Mouse (Mus musculus): ENCODE data around the gene Sirt4. TPM values are rescaled to one million over a fixed set of nuclear protein-coding genes. Genes with fewer than 3 reads are reported as not detected.
A peak's percentile ranks its signal among the peaks of the same experiment; 100 is the strongest.

Gene Sirt4
- total and polyA plus RNA-seq, 2 experiments from 2014 or later = 25.6 to 27.0 TPM

GRCm38 (mm10) chr5:115491076-115491475 lies 6.6 kb upstream of the Sirt4 start:
- peak; percentile 40; the same call in 1 of the 2 replicates for TF ChIP-seq CTCF (IDR thresholded peaks at IDR 0.05)
- H3K4me1 ChIP-seq (ENCODE audit: insufficient read depth, low read length) = peaks cover 6% of the 10 kb centered on the region; the same call in 1 of the 2 replicates
- H3K4me3 ChIP-seq (ENCODE audit: low read depth, low read length) = no peak overlapping the region
- 0 out of 2 replicates have a peak overlapping the region, but pooled peaks have one; percentile 65 for H3K4me2 ChIP-seq (ENCODE audit: low read depth, low read length, poor library complexity, severe bottlenecking)
- H3K36me3 ChIP-seq (ENCODE audit: insufficient read depth, low read length) = no peaks in the 10 kb centered on the region
- no peaks in the 10 kb centered on the region for H3K27me3 ChIP-seq (ENCODE audit: insufficient read depth, low read length)
- H3K9ac ChIP-seq (replicated peaks; ENCODE audit: low read length, poor library complexity, severe bottlenecking) = no peak overlapping the region
- ATAC-seq (ENCODE audit: low FRiP score) (no peak), DNase-seq (ENCODE audit: low spot score) (no peak)
- H3K27ac ChIP-seq (ENCODE audit: low read depth, low read length) = no peak overlapping the region
- H3K9me3 ChIP-seq (ENCODE audit: low read length) = no peaks in the 10 kb centered on the region
- WGBS = 34% methylated on average over 5 of the region's 5 CpGs

- H3K27me3 ChIP-seq (ENCODE audit: insufficient read depth, low read length) = no peaks in the 10 kb centered on the region
Measured at GRCm38 (mm10) chr5:115490638-115491000, 6.1 kb upstream of the Sirt4 start.

GRCm38 (mm10) chr5:115489699-115490637 lies 5.4 kb upstream of the Sirt4 start:
- peak overlapping the region; percentile 89 for H3K9ac ChIP-seq (replicated peaks; ENCODE audit: low read length, poor library complexity, severe bottlenecking)
- DNase-seq (ENCODE audit: low spot score) (peak; percentile 94), ATAC-seq (ENCODE audit: low FRiP score) (peak; percentile 88)
- peak overlapping the region; percentile 65 for H3K4me2 ChIP-seq (ENCODE audit: low read depth, low read length, poor library complexity, severe bottlenecking)
- under 1% methylated on average over 50 of the region's 50 CpGs for WGBS
- no peaks in the 10 kb centered on the region for H3K27me3 ChIP-seq (ENCODE audit: insufficient read depth, low read length)
- TF ChIP-seq CTCF (IDR thresholded peaks at IDR 0.05) = no peak
- no peaks in the 10 kb centered on the region for H3K36me3 ChIP-seq (ENCODE audit: insufficient read depth, low read length)
- H3K4me1 ChIP-seq (ENCODE audit: insufficient read depth, low read length) = peaks cover 6% of the 10 kb centered on the region; the same call in 1 of the 2 replicates
- H3K9me3 ChIP-seq (ENCODE audit: low read length) = no peaks in the 10 kb centered on the region
- H3K27ac ChIP-seq (ENCODE audit: low read depth, low read length) = peak overlapping the region; percentile 100
- peak overlapping the region; percentile 40 for H3K4me3 ChIP-seq (ENCODE audit: low read depth, low read length)

More at GRCm38 (mm10) chr5:115490638-115491000, 6.1 kb upstream of the Sirt4 start:
- Histone ChIP-seq H3K4me3 (ENCODE audit: low read depth, low read length) (no peak overlapping the region), H3K9me3 (ENCODE audit: low read length) (no peaks in the 10 kb centered on the region), H3K27ac (ENCODE audit: low read depth, low read length) (0 out of 2 replicates have a peak overlapping the region, but pooled peaks have one; percentile 43), H3K4me2 (ENCODE audit: low read depth, low read length, poor library complexity, severe bottlenecking) (peak overlapping the region; percentile 65), H3K36me3 (ENCODE audit: insufficient read depth, low read length) (no peaks in the 10 kb centered on the region), H3K4me1 (ENCODE audit: insufficient read depth, low read length) (peaks cover 6% of the 10 kb centered on the region; the same call in 1 of the 2 replicates), H3K9ac (replicated peaks; ENCODE audit: low read length, poor library complexity, severe bottlenecking) (no peak overlapping the region)
- DNase-seq (ENCODE audit: low spot score) (no peak), ATAC-seq (ENCODE audit: low FRiP score) (no peak)
- TF ChIP-seq CTCF (IDR thresholded peaks at IDR 0.05) = no peak
- 15% methylated on average over 8 of the region's 8 CpGs for WGBS

GRCm38 (mm10) chr5:115488841-115489698 lies 4.5 kb upstream of the Sirt4 start:
- no peak for TF ChIP-seq CTCF (IDR thresholded peaks at IDR 0.05)
- Histone ChIP-seq H3K27me3 (ENCODE audit: insufficient read depth, low read length) (no peaks in the 10 kb centered on the region), H3K9ac (replicated peaks; ENCODE audit: low read length, poor library complexity, severe bottlenecking) (peak overlapping the region; percentile 89), H3K4me1 (ENCODE audit: insufficient read depth, low read length) (peaks cover 6% of the 10 kb centered on the region; the same call in 1 of the 2 replicates), H3K36me3 (ENCODE audit: insufficient read depth, low read length) (no peaks in the 10 kb centered on the region), H3K27ac (ENCODE audit: low read depth, low read length) (peak overlapping the region; percentile 100), H3K4me3 (ENCODE audit: low read depth, low read length) (peak overlapping the region; percentile 40), H3K4me2 (ENCODE audit: low read depth, low read length, poor library complexity, severe bottlenecking) (peak overlapping the region; percentile 65), H3K9me3 (ENCODE audit: low read length) (no peaks in the 10 kb centered on the region)
- WGBS = under 1% methylated on average over 39 of the region's 39 CpGs
- peak; percentile 92 for DNase-seq (ENCODE audit: low spot score)
- ATAC-seq (ENCODE audit: low FRiP score) = peak; percentile 80

GRCm38 (mm10) chr5:115487942-115488580 lies 3.5 kb upstream of the Sirt4 start:
- DNase-seq (ENCODE audit: low spot score) = no peak
- no peaks in the 10 kb centered on the region for H3K36me3 ChIP-seq (ENCODE audit: insufficient read depth, low read length)
- no peak overlapping the region for H3K4me3 ChIP-seq (ENCODE audit: low read depth, low read length)
- peak overlapping the region; percentile 100; the same call in 1 of the 2 replicates for H3K27ac ChIP-seq (ENCODE audit: low read depth, low read length)
- no peak overlapping the region for H3K4me2 ChIP-seq (ENCODE audit: low read depth, low read length, poor library complexity, severe bottlenecking)
- H3K4me1 ChIP-seq (ENCODE audit: insufficient read depth, low read length) = peaks cover 7% of the 10 kb centered on the region; the same call in 1 of the 2 replicates
- peak; percentile 5; the same call in 1 of the 2 replicates for TF ChIP-seq CTCF (IDR thresholded peaks at IDR 0.05)
- 79% methylated on average over 9 of the region's 9 CpGs for whole genome bisulfite sequencing
- no peaks in the 10 kb centered on the region for H3K9me3 ChIP-seq (ENCODE audit: low read length)
- no peak overlapping the region for H3K9ac ChIP-seq (replicated peaks; ENCODE audit: low read length, poor library complexity, severe bottlenecking)
- H3K27me3 ChIP-seq (ENCODE audit: insufficient read depth, low read length) = no peaks in the 10 kb centered on the region
- ATAC-seq (ENCODE audit: low FRiP score) = no peak

All from midbrain, postnatal 0 days (tissue).